Mouse (Mus musculus) embryo, embryonic 11 days (tissue): ENCODE data around the gene Ppp1r1b.

Experiments used
- DNase-seq: peaks from one replicate; pipeline ENCODE4 v3.0.0-alpha.2; 2015

Gene Ppp1r1b

DNA sequence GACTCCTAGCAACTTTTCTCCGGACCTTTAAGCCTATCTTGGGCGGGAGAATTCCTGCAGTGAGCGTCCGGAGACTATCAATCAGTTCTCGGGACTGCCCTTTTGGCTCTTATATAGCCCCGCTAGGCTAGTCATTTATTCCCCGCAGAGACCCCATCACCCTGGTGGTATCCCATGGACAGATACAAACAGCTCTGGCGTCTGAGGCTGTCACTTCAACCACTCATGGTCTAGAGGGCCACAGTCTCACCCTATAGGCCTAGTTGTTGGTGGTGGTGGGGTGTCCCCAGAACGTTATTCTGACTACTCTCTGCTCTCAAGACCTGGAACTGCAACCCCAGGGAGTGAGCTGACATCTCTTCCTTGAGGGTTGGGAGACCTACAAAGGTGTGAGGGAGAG lies 1.1 kb downstream of the Ppp1r1b start:
- DNase-seq, result no peak

DNA sequence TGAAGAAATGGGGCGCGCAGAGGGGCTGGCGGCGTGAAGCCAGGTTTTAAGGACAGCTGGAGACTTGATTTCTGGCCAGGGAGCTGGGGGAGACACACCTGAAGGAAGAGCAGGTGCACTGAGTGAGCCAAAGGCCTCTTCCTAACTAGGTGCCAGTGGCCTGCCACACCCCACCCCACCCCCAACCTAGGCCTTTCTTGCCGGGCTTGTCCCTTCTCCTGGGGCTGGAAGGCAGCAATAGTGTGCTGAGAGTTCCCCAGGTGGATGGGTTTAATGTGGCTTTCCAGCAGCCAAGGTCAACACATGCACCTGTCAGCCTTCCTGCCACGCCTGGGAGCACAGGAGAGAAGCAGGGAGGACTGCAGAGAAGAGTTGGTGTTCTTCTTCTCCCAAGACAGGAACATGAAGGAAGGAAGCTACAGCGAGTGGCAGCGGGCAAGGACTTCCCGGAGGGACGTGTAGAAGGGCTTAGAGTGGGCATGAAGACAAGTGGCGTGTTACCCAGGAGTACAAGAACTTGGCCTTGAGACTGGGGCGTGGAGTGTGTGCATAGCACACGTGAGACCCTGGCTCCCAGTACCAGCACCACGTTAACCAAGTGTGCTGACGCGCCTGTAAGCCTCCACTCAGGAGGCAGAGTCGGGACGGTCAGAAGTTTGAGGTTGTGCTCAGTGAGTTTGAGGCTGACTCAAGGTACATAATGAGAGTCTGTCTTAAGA lies 4.2 kb downstream of the Ppp1r1b start:
- DNase-seq, result no peak

DNA sequence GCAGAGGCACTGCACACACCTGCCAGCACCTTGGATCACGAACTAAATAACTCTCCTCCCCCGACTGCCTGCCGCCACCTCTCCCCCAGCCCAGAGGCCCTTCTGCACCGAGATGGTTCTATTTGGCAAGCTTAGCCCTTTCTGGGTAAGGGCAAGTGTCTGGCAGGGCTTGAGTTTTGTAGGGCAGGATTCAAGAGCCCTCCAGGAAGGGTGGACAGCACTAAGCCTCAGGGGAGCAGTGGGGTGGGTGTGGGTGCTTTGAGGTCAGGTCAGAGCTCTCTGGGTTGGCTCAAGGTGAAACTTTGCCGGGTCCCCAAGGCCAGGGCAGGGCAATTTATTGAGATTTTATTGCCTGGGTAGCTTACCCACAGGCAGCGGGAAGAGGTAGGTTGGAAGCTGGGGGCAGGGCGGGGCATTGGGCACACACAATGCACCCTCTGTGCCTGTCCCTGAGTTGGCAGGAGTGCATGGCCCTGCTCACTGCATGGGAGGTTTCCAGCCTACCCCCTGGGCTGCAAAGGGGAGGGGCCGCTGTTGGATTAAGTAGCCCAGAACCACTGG lies 5.5 kb downstream of the Ppp1r1b start:
- no peak for DNase-seq

DNA sequence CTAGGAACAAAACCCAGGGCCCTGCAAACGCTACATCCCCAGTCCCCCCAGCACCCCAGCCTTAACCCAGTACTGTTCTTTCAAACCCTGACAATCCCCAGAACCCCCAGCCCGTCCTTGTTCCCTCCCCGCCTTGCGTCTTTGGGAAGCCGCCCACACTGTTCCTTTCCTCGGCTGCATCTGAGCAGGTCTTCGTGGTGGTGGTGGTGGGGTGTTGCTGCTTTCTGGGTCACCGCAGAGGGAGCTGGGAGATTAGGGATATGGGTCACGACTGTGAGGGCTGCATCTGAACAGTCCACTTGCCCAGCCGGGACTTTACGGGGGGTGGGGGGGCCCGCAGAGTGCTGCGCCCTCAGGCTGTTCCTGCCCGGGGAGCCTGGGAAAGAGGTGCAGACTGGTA lies 6.2 kb downstream of the Ppp1r1b start:
- no peak for DNase-seq

DNA sequence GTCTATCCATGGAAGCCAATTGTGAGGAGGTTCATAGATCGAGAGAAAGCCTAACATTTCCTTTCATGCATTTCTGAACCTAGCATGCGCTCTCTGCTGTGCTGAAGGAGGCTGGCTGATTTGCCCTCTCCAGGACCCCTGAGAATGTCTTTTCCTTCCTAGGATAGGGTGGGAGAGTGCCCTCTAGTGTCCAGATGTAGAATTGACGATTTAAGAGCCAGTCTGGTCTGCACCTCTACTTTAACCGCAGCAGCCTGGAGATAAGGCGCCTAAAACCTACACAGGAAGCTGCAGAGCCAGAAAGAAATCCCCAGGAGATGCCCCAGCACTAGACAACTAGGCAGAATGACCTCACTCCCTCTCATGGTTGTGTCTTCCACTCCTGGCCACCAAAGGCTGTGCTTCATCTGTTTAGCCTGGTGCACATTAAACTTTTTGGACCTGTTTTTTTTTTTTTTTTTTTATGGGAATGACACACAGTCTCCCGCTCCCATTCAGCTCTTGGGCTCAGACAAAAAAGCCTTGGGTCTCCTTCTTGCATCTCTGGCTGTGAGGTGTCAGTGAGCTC lies 7.6 kb downstream of the Ppp1r1b start:
- peak; percentile 88 for DNase-seq

DNA sequence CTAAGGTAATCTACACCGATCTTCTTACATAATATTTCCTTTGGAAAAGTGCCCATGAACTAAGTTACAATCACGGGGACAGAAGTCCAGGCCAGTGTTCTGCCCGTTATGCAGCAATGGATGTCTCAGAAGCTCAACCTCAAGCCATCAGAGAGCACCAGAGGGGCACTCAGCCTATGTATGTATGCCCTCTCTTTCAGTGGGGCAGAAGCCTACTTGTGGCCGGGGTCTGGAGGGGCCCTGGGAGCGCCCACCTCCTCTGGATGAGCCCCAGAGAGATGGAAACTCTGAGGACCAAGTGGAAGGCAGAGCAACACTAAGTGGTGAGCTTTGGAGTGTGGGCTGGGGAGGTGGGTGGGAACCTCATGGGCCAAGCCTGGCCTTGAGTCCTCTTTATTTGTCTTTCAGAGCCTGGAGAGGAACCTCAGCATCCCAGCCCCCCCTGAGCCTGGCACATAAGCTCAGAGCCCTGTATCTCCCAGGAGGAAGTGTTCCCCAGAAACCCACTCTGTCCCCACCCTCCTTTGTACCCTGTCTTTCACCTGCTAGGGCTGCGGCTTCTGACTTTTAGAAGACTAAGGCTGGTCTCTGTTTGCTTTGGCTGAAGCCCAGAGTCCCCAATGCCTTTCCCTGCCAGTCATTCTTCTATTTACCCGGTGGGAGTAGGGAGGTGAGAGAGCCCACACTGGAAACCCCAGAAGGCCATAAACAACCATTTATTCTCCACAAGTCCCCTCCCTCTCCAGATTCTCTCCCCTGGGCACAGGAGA lies 8.6 kb downstream of the Ppp1r1b start:
- DNase-seq, result no peak

DNA sequence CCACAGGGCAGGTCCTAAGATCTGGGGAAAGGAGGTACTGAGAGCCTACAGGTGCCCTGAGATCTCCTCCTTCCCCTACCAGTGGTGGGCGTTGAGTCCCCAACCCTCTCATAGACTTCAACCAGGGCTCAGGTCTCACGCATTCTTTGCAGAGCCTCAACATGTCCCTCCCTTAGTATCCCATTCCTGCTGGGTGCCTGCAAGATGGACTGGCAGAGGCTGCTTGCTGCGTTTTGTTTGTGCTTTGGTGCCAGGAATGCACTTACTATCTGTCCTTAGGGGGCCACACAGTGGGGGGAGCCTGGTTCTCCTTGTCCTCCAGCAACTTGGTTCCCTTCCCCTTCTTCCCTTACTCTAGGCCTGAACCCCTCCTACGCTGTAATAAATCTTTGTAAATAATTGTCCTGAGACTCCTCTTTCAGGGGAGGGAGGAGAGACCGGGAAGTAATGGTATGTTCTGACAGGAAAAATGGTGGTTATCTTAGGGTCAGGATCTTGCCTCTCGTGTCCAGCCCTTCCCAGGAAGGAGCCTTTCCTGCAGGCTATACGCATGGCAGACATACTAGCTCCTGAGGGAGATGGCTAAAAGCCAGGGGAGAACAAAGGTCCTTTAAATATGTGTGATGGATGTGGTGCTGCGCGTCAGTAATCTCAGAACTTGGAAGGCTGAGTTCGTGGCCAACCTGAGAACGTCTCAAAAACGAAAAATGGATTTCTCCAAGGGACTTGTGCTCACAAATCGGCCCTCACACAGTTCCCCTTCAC lies 9.4 kb downstream of the Ppp1r1b start:
- no peak for DNase-seq

DNA sequence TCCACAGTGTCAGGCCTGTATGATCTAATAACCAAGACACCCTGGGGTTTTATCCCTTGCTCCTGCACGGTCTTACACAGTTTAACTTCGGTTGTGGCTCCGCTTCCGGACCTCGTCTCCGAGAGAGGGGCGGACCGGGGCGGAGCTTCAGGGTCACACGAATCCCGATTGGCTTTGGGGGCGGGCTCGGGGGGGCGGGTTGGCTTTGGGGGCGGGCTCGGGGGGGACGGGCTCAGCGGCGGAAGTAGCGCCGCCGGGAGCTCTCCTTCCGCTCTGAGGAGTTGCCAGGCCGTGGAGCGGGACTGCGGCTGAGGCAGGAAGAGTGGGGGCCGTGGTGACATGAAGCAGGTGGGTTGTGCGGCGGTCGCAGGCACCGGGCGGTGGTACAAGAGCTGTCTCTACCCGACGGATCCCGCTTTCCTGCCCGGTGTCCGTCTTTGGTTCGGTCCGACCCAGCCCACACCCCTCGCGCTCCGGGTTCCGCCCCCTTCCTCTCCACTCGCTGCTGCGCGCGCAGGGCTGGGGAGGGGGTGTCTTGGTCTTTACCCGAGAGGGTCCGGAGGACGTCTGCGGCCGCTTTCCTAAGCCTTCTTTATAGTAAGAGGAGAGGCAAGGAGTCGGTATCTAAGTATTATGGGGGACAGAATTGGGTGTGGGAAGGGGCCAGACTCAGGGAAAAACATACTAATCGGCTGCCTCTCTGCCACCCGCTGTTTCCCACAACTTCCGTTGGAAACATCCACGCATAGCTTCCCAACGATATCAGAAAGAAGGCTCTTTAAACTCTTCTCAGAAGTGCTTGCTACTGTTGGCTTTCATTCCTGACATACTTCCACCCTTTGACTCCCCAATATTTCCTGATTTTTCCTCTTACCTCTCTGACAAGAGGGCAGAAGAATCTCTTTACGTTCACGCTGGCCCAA lies 10.2 kb downstream of the Ppp1r1b start, which contains the start of gene Stard3:
Gene Stard3 (plus strand): TSS at position 208 of the 923 bp plus-strand sequence.
- DNase-seq, result peak; percentile 96

DNA sequence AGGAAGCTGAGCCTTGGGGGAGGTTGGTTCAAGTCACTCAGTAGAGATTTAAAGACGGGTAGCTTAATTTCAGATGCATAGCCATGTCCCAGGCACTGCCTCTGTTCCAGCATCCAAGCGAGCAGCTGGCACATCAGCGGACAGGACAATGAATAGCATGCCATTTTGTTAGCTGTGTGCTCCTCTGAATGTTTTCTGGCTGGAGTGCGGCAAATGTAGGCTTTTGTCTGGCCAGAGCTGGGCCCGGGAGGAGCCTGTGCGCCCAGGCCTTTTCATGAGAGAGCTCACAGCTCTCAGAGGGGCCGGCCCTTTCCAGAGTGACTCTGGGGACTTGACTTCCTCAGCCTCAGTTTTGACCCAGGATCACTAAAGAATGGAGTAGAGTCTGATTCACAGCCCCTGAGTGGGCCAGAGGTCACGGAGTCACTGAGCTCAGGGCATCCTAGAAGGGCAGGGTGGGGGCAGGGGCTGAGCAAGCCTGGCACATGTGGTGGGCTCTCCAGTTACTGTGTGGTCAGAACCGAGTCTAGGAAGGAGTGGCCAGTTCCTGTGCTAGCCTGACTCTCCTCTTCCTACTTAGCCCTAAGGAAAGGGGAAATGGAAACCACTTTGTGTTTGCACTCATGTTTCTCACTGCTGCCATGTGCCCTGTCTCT lies 12.8 kb downstream of the Ppp1r1b start:
- DNase-seq, result peak; percentile 37

DNA sequence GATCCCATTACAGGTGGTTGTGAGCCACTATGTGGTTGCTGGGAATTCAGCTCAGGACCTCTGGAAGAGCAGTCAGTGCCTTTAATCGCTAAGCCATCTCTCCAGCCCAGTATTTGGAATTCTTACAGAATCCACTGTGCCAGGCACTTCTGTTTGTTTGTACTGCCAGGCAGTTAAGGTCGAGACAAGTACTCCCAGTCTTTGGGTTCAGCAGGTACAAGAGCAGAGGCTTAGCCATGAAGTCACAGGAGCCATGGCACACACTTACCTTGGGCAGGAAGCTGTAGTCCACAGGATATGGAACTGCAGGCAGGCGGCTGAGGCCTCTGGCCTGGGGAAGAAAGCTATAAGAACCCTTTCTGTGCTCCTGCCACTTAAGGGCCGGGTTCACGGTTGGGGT lies 15.6 kb downstream of the Ppp1r1b start:
- no peak for DNase-seq

DNA sequence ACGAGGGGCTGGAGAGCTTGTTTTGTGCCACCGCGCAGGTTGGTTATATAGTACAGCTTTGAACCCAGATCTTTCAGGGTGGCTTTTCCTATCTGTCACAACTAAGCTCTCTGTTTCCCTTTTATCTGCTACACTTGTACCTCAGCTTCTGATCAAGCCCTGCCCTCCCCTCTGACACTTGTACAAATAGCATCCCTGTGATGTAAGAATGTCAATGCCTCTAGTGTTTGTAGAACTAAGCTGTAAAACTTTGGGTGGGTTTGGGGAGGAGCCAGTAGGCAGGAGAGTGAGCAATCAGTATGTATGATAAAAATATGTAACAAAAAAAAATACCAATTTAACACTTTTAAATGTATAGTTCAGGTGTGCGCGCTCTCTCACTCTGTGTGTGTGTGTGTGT lies 16.2 kb downstream of the Ppp1r1b start:
- no peak for DNase-seq

DNA sequence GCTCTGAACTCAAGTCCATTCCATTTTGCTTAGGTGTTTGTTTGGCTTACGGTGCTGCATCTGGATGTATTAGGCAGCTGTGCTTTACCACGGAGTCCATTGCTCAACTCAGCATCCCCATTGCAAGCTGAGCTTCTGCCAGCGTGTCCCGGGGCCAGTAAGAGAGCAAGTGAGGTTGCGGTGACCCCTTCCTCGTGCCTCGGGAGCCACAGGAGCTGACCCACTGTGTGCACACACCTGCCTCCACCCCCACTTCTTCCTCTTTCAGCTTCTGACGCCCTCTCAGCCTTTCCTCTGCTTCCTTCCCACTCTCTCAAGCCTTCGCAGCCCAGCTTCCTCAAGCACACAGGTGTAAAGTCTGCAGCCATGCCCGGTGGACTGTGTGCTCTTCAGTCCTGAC lies 18.1 kb downstream of the Ppp1r1b start:
- no peak for DNase-seq

DNA sequence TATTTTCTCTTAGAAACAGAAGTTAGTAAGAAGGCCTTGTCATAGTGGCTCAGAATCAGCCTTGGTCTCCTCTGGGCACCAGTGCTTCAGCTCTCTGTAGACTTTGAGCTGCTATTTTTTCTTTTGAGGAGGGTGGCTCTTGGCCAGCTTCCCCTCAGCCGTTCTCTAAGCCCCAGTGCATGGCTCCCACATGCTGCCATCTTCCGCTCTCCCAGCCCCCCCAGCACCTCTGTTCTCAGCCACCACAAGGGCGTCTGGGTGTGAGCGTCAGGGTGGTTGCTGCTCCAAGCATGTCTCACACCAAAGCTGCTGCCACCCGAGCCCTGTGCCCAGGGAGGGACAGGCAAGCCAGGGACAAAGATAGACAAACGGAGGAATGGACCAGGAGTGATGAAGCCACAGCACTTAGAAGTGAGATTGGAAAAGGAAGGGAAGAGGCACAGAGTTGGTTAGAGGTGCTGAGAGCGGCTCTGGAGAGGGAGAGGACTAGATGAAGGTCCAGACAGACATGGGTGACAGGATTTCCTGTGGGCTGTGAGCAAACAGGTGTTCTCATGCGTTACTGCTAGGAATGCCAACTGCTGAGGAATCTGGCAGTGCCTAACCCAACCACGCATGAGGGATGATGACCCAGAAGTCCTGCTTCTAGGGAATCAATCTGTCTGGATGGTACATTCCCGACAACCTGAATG lies 19.1 kb downstream of the Ppp1r1b start:
- no peak for DNase-seq

DNA sequence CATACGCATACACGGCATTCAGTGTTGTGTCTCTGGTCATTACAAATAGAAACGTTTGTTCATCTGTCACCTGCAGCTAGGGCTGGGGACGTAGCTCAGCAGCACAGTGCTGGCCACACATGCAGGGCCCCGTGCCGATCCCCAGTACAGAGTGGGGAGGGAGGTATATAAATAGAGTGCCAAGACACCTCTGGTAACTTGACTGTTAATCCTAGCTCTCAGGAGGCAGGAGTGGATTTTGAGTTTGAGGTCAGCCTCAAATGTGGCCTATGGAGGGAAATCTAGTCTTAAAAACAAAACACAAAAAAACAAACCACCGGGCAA lies 19.6 kb downstream of the Ppp1r1b start:
- no peak for DNase-seq

DNA sequence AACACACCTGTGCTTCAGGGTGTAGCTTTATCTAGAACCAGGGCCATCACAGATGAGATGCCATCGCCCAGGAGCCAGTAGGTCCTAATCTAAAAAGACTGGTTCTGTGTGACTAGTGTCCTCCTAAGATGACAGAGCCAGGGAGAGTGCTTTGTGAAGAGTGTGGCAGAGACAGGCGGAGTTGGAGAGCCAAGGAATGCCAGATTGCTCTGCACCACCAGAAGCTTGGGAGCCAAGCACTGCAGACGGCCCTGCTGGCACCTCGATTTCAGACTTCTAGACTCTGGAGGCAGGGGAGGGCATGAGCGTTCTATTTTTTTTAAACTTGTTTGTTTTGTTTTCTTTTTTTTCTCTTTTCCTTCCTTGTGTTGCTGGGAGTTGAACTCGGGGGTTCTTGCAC lies 21.1 kb downstream of the Ppp1r1b start:
- no peak for DNase-seq

DNA sequence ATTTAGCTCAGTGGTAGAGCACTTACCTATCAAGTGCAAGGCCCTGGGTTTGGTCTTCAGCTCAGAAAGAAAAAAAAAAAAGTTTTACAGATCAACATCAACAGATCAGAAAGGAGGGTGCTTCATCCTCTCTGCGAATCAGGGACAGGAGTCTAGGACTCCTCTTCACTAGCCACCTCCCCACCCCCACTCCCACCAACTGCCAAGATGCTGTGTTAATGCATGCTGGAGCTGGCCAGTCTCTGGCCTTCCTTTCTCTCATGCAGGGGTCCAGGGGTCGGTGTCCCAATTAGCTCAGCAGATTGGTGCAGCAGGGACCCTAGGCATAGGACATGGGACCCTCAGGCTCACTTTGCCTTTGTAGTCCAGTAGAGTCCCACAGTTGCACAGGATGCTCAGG lies 22.4 kb downstream of the Ppp1r1b start:
- DNase-seq, result no peak

DNA sequence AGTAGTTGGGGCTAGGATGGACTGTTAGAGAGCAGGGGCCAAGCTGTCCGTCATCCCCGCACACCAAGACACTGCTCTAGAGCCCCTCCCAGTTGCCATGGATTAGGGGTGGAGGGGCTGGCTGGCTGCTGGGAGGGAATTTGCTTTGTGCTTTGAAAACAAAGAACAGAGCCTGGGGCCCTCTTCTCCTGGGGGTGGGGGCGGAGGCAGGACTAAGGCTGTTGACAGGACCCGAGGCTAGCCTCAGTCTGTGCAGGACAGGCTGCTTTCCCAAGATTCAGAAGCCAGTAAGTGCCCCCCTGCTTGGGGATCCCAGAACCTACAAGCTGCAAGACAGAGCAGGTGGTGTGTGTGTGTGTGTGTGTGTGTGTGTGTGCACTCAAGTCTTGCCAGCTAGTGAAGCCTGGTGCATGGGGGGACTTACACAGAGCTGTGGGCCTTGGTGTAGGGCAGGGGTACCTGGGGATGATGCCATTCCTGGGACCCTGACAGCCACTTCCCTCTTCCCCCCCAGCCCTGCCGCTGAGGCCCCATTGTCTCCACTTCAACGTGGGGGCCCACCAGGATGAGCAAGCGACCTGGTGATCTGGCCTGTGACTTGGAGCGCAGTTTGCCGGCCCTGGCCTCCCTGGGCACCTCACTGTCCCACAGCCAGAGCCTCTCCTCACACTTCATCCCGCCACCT lies 23.5 kb downstream of the Ppp1r1b start:
- peak; percentile 57 for DNase-seq

DNA sequence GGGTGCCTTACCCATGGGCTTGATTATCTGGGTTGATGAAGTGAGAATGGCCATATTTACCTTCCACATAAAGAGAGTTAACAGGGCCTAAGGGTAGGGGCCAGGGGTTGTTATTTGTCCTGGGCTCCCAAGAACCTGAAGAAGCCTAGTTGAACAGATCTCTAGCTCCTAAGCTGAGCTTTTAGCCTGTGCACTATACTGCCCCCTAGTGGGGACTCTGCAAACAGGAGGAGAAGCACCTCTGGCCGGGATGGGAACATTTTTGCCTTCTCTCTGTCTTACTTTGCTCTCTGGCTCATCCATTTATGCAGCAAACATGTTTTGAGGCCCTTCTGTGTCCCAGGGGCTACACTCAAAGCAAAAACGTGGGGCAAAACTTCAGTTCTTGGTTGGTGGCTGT lies 24.2 kb downstream of the Ppp1r1b start:
- DNase-seq, result peak; percentile 85

DNA sequence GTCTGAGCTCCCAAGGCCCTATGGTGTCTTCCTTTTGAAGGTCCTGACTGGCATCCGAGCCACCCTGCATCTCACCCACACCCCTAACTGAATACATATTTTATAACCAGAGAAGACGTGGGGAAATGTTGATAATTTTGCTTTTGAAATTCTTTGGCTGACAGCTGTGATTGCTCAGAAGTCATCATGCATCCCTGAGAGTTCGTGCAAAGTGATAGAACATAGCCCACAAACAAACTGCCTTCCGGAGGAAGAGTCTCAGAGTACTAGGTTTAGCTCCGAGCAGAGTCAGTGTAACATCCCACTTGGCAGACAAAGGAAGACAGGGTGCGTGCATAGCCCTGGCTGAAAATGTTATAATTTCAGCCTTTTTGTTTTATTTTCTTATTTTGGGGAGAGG lies 25.0 kb downstream of the Ppp1r1b start:
- DNase-seq, result no peak

DNA sequence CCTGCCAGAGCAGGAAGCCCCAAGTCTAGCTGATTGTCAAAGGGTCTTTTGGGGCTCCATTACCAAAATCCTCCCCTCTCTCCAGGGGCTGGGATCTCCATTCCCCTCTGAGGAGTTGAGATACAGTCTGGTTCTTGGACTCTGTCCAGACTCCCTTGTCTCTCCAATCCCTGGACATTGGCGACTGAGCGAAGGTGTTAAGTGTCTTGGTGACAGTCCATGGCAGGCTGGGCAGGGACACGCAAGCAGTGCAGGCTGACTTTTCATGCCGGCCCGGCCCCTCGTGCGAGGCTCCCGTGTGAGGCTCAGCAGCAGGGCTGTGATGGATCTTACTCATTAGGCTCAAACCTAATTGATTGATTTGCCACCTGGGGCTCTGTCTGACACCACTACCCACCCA lies 26.1 kb downstream of the Ppp1r1b start:
- no peak for DNase-seq
